Mouse (Mus musculus) midbrain, embryonic 10.5 days (tissue): Measurements from ENCODE around the gene Ahnak. TPM values are rescaled to one million over a fixed set of nuclear protein-coding genes. Genes with fewer than 3 reads are reported as not detected.

Experiments
- DNase-seq: peaks from one replicate; pipeline ENCODE4 v3.0.0-alpha.2; 2017; ENCODE audit warnings: low spot score
- H3K27ac ChIP-seq: fragments of 300-500 bp; sonication (generic); replicated peaks from 2 replicates; pipeline ENCODE4 v1.5.1; 2016; ENCODE audit warnings: mild to moderate bottlenecking
- H3K27me3 ChIP-seq: fragments of 300-500 bp; sonication (generic); 2 replicates; pipeline ENCODE4 v1.6.1; 2016; ENCODE audit warnings: low read depth, mild to moderate bottlenecking; ENCODE audit not compliant: poor library complexity, severe bottlenecking
- H3K36me3 ChIP-seq: fragments of 300-500 bp; sonication (generic); 2 replicates; pipeline ENCODE4 v1.6.1; 2016; ENCODE audit warnings: mild to moderate bottlenecking, moderate library complexity
- H3K4me1 ChIP-seq: fragments of 300-500 bp; sonication (generic); 2 replicates; pipeline ENCODE4 v1.6.1; 2016
- H3K4me3 ChIP-seq: fragments of 300-500 bp; sonication (generic); 2 replicates; pipeline ENCODE4 v1.5.1; 2016; ENCODE audit warnings: mild to moderate bottlenecking, moderate library complexity
- H3K9me3 ChIP-seq: fragments of 300-500 bp; sonication (generic); replicated peaks from 2 replicates; pipeline ENCODE4 v1.6.1; 2016; ENCODE audit warnings: mild to moderate bottlenecking
- WGBS: fragments of 180-500 bp; shearing (Covaris S2); methylation state at CpG from one replicate; pipeline ENCODE4 v1.1.7; 2016; 5-methylcytosine and 5-hydroxymethylcytosine counted together
- polyA plus RNA-seq: library from polyadenylated mRNA; unstranded; fragments of >200 nt; fragmentation: Nextera tagmentation; extraction: Ambion mirVana; gene quantifications from 2 replicates; pipeline ENCODE4 v1.2.1, GENCODE M21; 2016

Gene Ahnak
- polyA plus RNA-seq, 1 experiment from 2014 or later, result 6.6 TPM

DNA sequence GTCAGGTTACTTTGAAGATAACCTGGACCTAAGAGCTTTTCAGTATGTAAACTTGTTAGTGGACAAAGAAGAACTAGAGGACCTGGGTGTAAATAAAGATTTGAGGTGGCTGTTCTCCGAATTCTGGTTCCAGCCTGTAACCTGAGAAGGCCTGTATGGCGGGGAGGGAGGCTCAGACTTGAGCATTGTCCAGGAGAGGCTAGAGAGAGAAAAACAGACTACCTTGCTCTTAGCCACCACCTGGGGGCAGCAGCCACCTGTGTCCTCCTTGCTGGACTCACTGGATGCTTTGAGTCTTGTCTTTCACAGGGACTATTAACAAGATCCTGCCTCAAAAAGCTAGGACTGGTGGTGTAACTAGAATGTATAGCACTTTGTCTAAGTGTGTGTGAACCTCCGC is 12.5 kb upstream of the Ahnak start:
- no peaks in the 10 kb centered on the region for H3K9me3 ChIP-seq
- H3K4me1 ChIP-seq, result peaks cover 2% of the 10 kb centered on the region; the same call in 1 of the 2 replicates
- peak; percentile 42 for DNase-seq
- H3K36me3 ChIP-seq, result peaks cover 99% of the 10 kb centered on the region
- WGBS, result 63% methylated on average over 3 of the region's 3 CpGs
- H3K27me3 ChIP-seq, result no peaks in the 10 kb centered on the region
- H3K27ac ChIP-seq, result no peak overlapping the region
- H3K4me3 ChIP-seq, result no peak overlapping the region

DNA sequence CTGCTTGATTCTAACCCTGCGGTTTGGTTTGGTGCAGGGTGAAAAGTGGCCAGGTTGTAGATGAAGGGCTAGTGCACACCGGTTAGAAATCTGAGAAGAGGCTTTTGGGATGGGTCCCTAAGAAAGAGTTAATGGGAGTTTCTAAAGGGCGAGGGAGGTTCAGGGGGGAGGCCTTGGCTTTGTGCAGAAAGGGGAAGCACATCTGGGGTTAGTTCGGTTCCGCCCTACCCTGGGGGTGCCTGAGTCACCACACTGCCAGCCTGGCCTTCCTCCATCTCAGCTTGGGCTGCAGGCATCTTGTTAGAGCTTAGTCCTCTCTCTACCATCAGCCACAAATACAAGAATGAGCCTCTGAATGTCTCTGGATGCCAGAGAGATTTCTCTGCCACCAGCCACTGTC is 8.3 kb upstream of the Ahnak start:
- Histone ChIP-seq H3K27me3 (no peaks in the 10 kb centered on the region), H3K4me3 (no peak overlapping the region), H3K4me1 (peaks cover 38% of the 10 kb centered on the region), H3K27ac (no peak overlapping the region), H3K36me3 (peaks cover 60% of the 10 kb centered on the region), H3K9me3 (no peaks in the 10 kb centered on the region)
- DNase-seq, result no peak
- 58% methylated on average over 5 of the region's 5 CpGs for WGBS

DNA sequence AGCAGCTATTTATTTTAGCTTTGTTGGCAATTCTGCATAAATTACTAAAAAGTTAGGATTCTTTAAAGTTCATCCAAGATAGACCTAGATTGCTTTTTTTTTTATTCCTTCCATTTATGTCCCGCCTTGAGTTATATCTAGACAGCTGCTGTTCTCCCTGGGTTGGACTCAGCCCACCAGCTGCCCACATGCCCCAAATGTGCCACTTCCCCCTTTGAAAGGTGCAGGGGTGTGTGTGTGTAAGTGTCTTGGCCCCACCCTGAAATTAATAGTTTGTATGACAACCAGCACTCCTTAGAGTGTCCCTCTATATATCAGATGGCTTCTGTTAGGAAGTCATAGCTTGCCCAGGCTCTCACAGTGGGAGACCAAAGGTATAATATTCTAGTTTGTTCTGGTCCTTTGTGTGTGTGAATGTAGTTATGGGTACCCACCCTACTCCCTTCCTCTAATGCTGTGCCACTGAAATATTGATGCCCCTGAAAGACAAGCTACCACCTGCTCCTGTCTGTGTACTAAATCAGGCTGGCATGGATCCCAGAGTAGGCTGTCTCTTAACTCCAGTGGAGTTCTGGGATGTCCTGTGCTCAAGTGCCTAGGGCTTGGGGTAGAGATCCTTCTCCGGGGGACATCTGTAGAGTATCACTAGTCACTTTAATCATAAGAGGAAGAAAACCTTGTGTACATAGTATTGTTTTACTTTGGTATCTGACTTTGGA is 7.5 kb upstream of the Ahnak start:
- no peak for DNase-seq
- Histone ChIP-seq H3K27me3 (peaks cover 5% of the 10 kb centered on the region; the same call in 1 of the 2 replicates), H3K9me3 (no peaks in the 10 kb centered on the region), H3K36me3 (peaks cover 52% of the 10 kb centered on the region), H3K27ac (no peak overlapping the region), H3K4me3 (no peak overlapping the region), H3K4me1 (peaks cover 38% of the 10 kb centered on the region)
- 85% methylated on average over 2 of the region's 2 CpGs for WGBS

DNA sequence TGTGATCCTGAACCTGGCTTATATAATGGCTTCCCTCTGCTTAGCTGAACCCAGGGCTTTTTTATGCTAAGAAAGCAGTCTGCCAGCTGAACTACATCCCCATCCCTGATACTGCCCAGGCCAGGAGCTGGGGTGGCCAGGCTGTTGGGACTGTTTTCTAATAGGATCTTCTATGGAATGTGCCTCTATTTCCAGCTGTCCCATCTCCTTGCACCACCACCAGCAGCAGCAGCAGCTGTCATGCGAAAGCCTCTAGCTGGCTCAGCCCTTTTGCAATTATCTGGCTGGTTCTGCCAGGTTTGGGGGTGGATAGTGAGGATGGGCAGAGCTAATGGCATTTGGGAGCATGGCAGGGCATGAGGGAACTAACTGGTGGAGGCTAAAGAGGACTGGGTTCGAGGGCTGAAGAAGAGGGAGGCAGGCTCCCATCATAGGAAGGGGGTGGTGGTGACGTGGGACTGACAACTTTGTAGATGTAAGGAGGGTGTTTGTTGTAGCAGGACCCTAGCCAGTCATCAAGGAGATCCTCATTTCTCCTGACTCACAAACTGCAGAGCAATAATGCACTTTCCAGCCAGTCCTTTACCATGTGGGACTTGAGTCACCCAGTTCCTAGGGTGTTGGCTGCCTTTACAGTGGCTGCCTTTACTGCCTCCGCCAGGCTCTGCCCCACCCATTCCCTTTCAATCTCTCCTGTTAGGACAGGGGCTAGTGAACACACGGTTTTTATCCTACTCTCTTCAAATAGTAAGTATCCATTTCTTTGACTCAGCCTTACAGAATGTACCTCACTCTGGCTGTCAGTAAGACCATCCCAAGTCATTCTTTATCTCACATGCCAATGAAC is 6.6 kb upstream of the Ahnak start:
- Histone ChIP-seq H3K36me3 (peaks cover 43% of the 10 kb centered on the region), H3K27me3 (peaks cover 9% of the 10 kb centered on the region), H3K9me3 (no peaks in the 10 kb centered on the region), H3K4me3 (no peak overlapping the region), H3K27ac (no peak overlapping the region), H3K4me1 (peaks cover 38% of the 10 kb centered on the region)
- no peak for DNase-seq
- 58% methylated on average over 5 of the region's 5 CpGs for WGBS

DNA sequence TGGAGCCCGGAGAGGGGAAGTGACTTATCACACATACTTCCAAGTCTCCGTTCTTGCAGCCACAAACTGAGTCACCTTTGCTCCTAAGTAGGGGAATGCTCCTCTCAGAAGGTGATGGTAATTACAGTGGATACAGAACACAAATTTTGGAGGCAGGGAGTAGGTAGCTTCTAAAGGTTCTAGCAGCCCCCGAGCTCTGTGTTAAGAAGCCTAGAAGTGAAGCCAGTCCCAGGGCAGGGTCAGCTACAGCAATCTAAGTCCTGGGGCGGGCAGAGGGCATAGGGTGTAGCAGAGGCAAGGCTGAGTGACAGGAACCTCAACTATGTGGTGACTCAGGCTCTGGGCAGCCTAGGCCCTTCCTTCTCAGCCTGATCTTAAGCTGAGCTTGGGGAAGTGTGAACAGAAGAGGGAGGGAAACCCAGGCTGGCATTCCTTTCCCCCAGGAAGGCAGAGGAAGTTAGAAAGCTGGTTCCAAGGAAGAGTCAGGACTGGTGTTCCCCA is 5.9 kb upstream of the Ahnak start:
- Histone ChIP-seq H3K36me3 (peaks cover 36% of the 10 kb centered on the region), H3K4me3 (no peak overlapping the region), H3K9me3 (no peaks in the 10 kb centered on the region), H3K27me3 (peaks cover 15% of the 10 kb centered on the region), H3K4me1 (peaks cover 42% of the 10 kb centered on the region), H3K27ac (peak overlapping the region; percentile 70)
- 60% methylated on average over 4 of the region's 4 CpGs for WGBS
- no peak for DNase-seq

DNA sequence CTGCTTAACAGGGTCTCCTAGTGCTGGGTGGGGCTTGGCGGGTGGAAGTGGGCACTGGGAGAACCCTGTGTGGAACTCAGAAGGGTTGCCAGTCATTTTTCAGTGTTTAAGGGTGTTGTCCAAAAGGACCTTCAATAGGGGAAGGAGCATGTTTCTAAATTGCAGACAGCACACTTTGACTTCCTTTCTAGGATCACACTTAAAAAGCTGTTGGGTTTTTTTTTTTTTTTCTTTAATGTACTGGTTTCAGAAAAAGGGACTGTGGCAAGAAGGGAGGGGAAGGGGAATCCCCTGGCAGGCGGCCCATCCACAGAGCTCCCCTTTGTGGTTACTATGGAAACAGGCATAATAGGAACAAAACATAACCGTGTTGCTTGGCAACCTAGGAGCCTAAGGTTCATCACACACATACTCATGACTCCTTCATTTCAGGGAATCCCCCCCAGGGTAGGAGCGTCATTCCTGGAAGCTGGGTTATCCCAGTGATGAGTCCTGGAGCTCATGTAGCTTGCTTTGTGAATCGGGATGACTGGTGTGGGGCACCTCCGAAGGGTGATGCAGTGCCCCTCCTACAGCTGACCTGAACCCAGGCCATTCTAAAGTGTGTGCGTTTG is 4.7 kb upstream of the Ahnak start:
- Histone ChIP-seq H3K4me1 (peaks cover 53% of the 10 kb centered on the region), H3K9me3 (no peaks in the 10 kb centered on the region), H3K36me3 (peaks cover 24% of the 10 kb centered on the region), H3K27ac (peak overlapping the region; percentile 70), H3K4me3 (peak overlapping the region; percentile 31), H3K27me3 (peaks cover 27% of the 10 kb centered on the region)
- WGBS, result 11% methylated on average over 7 of the region's 7 CpGs
- DNase-seq, result peak; percentile 77

DNA sequence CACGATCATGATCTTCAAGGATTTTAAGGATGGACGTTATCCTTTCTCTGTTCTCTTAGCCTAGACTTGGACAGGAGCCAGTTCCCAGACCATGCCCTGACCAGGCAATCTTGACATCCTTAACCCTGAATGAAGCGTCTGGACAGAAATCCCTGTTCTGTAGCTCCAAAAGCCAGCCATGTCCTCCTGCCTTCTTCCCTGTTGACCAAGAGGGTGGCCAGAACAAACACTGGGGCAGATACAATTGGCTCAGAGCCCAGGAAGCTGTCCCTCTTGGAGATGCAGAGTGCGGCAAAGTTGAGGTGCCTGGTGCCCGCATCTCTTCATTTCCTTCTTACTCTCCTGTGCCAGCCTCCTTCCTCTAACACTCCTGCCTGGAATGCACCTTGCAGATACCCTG is 3.2 kb upstream of the Ahnak start:
- H3K27me3 ChIP-seq, result peaks cover 42% of the 10 kb centered on the region
- H3K27ac ChIP-seq, result no peak overlapping the region
- 85% methylated on average over 5 of the region's 5 CpGs for WGBS
- no peak overlapping the region for H3K4me3 ChIP-seq
- peaks cover 69% of the 10 kb centered on the region for H3K4me1 ChIP-seq
- no peak for DNase-seq
- no peaks in the 10 kb centered on the region for H3K9me3 ChIP-seq
- peaks cover 9% of the 10 kb centered on the region for H3K36me3 ChIP-seq

DNA sequence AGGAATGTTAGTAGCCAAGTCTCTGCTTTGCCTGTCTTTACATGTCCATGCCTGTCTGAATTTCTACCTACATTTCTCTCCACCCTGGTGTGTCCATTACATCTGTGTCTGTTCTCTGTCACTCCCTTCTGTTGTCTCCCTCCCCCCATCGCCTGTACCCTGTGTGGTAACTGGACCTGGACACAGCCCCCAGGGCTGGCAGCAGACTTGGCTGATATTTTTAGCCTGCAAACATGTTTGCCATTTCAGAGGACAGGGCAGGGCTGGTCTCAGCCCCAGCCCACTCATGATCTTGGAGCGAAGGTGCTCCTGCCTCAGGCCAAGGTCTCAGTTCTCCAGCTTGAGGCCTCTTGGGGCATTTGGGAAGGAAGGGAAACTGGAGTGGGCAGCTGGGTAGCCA is 1.3 kb upstream of the Ahnak start:
- Histone ChIP-seq H3K9me3 (no peaks in the 10 kb centered on the region), H3K4me1 (peaks cover 66% of the 10 kb centered on the region), H3K27me3 (peaks cover 61% of the 10 kb centered on the region), H3K4me3 (no peak overlapping the region), H3K27ac (no peak overlapping the region), H3K36me3 (no peaks in the 10 kb centered on the region)
- no peak for DNase-seq
- 52% methylated on average over 2 of the region's 2 CpGs for WGBS

DNA sequence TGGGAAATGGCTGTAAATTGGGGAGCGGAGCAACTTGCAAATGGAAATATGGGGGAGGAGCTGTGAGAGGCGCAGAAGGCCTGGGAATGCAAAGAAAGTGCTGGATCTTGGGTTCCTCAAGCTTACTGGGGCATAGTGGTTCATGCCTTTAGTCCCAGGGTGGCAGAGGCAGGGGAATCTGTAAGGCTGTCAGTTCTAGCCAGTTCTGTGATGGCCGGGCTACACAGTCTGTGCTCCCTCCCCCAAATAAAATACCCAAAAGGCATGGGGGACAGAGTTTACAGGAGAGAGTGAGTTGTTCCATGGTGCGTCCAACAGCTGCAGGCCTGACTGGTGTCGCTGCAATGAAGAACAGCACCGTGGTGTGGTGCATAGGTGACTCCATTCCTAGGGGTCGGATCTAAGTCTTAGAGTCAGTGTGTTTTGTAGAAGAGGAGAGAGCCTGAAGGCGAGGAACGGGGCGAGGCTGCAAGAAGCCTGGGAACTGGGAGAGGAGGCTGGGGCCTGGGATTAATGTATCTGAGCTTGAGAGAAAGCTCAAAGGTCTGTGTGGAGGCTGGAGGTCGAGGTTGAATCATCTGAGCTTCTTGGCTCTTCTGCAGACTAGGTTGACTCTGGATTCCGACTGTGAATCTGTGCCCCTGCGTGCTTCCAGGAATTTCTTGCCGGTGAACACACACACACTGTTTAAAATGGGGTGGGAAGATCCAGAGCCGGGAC is 578 bp upstream of the Ahnak start:
- H3K27me3 ChIP-seq, result peaks cover 61% of the 10 kb centered on the region
- 10% methylated on average over 15 of the region's 15 CpGs for WGBS
- H3K27ac ChIP-seq, result peak overlapping the region; percentile 78
- H3K36me3 ChIP-seq, result no peaks in the 10 kb centered on the region
- peaks cover 59% of the 10 kb centered on the region for H3K4me1 ChIP-seq
- DNase-seq, result no peak
- H3K4me3 ChIP-seq, result peak overlapping the region; percentile 70
- no peaks in the 10 kb centered on the region for H3K9me3 ChIP-seq

DNA sequence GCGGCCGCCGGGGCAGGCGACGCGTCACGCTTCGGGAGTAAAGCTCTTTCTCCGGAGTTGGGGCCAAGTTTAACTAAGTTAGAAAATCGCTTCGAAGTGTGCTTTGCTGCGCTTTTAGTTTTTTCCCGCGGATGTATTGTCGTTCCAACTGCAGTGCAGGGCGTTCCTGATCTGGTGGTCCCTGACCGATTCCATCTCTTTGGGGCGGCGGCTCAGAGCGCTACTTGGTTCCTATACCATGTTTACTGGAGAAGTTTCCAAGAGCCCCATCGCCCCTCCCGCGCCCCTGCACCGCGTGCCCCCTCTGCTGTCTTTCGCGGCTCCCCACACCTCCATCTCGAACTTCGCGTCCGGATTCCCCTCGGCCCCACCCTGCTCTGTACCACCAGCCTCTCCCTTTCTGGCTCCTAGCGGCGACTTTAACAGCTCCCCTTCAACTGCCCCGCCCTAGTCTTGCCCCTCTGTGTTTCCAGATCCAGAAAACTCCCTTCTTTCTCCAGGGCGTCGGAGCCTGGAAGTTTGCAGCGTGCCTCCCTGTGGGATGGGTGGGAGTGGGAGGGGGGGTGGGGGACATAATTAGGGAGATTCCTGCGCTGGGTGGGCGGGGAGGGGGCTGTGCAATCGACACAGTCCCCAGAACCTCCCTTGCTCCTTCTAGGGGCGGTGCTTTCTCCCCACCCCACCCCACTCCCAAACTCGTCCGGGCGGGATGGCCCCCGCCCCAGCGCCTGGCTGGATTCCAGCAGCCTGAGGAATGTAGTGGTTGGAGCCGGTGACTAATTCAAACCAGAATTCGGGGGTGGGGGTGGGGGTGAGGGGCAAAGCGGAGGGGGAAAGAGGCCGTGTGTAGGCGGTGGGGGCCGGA is 715 bp downstream of the Ahnak start:
- DNase-seq, result peak; percentile 63
- Histone ChIP-seq H3K9me3 (no peaks in the 10 kb centered on the region), H3K4me3 (peak overlapping the region; percentile 70), H3K4me1 (peaks cover 46% of the 10 kb centered on the region), H3K27ac (peak overlapping the region; percentile 78), H3K27me3 (peaks cover 61% of the 10 kb centered on the region), H3K36me3 (no peaks in the 10 kb centered on the region)
- WGBS, result under 1% methylated on average over 53 of the region's 53 CpGs

DNA sequence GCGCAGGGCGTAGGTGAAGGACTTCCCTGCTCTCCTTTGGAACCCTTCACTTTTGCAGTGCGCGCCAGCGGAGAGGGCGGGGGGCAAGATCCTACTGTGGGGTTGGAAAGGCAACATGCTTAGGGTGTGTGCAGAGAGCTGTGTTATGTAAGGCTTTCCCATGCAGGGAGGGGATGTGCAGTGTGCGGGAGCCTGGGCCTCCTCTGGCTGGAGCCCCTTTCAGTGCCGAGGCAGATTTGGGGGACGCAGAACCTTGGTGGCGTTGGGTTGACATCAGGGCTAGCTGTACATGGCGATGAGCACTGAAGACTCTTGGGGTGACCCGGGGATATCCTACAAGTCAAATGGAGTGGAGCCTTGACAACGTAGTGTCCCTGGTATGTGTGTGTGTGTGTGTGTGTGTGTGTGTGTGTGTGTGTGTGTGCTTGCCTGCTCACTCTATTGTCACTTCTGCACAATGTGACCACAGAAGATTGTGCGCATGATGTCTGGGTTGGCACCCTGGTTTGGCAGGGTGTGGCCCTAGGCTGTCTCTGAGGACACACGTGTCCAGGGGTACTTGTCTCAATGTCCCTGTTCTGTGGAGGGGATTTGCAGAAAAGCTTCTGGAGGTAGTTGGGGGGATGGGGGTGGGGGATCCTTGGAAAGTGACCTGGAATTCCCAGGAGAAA is 1.5 kb downstream of the Ahnak start:
- peaks cover 61% of the 10 kb centered on the region for H3K27me3 ChIP-seq
- H3K4me1 ChIP-seq, result peaks cover 40% of the 10 kb centered on the region
- no peaks in the 10 kb centered on the region for H3K9me3 ChIP-seq
- no peaks in the 10 kb centered on the region for H3K36me3 ChIP-seq
- H3K4me3 ChIP-seq, result peak overlapping the region; percentile 70
- no peak for DNase-seq
- 20% methylated on average over 15 of the region's 15 CpGs for WGBS
- H3K27ac ChIP-seq, result peak overlapping the region; percentile 78
